Mouse (Mus musculus): Measurements from ENCODE around the gene Akap17b. TPM values are rescaled to one million over a fixed set of nuclear protein-coding genes. Genes with fewer than 3 reads are reported as not detected.
A peak's percentile ranks its signal among the peaks of the same experiment; 100 is the strongest.

Gene Akap17b
- polyA plus RNA-seq (2015; fragmentation: Nextera tagmentation; extraction: Ambion mirVana) = 5.6 TPM in 2 replicates

- H3K27me3 ChIP-seq = no peaks in the 10 kb centered on the region
- H3K4me3 ChIP-seq = peak within 1 kb of the TSS; percentile 61
- H3K4me1 ChIP-seq (replicated peaks) = peaks cover 9% of the 10 kb centered on the region
- peak; percentile 96 for ATAC-seq (ENCODE audit: low FRiP score)
- H3K9me3 ChIP-seq = no peaks in the 10 kb centered on the region
- peak within 1 kb of the TSS; percentile 89 for H3K27ac ChIP-seq
- peak within 1 kb of the TSS; percentile 74 for H3K9ac ChIP-seq
- H3K36me3 ChIP-seq = no peaks in the 10 kb centered on the region
- H3K4me2 ChIP-seq = peak within 1 kb of the TSS; percentile 52
- 22% methylated on average over 39 of the region's 60 CpGs for WGBS
Measured at GRCm38 (mm10) chrX:36644657-36645551, at the start of gene Akap17b. Akap17b (minus strand) TSS chrX:36645395.

- H3K4me3 ChIP-seq = no peak overlapping the region
- no peak overlapping the region for H3K27ac ChIP-seq
- no peak for ATAC-seq (ENCODE audit: low FRiP score)
- WGBS = 87% methylated on average over 5 of the region's 5 CpGs
- no peaks in the 10 kb centered on the region for H3K27me3 ChIP-seq
- no peaks in the 10 kb centered on the region for H3K36me3 ChIP-seq
- no peaks in the 10 kb centered on the region for H3K4me1 ChIP-seq (replicated peaks)
- H3K9ac ChIP-seq = no peak overlapping the region
- H3K4me2 ChIP-seq = no peak overlapping the region
- no peaks in the 10 kb centered on the region for H3K9me3 ChIP-seq
Measured at GRCm38 (mm10) chrX:36691365-36691764, 46.2 kb upstream of the Akap17b start.

- Histone ChIP-seq H3K4me2 (no peak overlapping the region), H3K27ac (no peak overlapping the region), H3K27me3 (no peaks in the 10 kb centered on the region), H3K9me3 (no peaks in the 10 kb centered on the region), H3K4me1 (replicated peaks) (no peaks in the 10 kb centered on the region), H3K9ac (no peak overlapping the region), H3K4me3 (no peak overlapping the region), H3K36me3 (no peaks in the 10 kb centered on the region)
- ATAC-seq (ENCODE audit: low FRiP score) = no peak
Measured at GRCm38 (mm10) chrX:36689655-36690054, 44.5 kb upstream of the Akap17b start.

GRCm38 (mm10) chrX:36676836-36677235, 31.6 kb upstream of the Akap17b start:
- H3K9ac ChIP-seq = no peak overlapping the region
- no peak for ATAC-seq (ENCODE audit: low FRiP score)

GRCm38 (mm10) chrX:36672708-36673107, 27.5 kb upstream of the Akap17b start:
- H3K9ac ChIP-seq = no peak overlapping the region
- H3K27ac ChIP-seq = no peak overlapping the region
- ATAC-seq (ENCODE audit: low FRiP score) = no peak
- WGBS = 65% methylated on average over 2 of the region's 2 CpGs
- no peaks in the 10 kb centered on the region for H3K36me3 ChIP-seq
- no peaks in the 10 kb centered on the region for H3K27me3 ChIP-seq
- H3K4me1 ChIP-seq (replicated peaks) = no peaks in the 10 kb centered on the region
- H3K4me2 ChIP-seq = no peak overlapping the region
- no peak overlapping the region for H3K4me3 ChIP-seq
- no peaks in the 10 kb centered on the region for H3K9me3 ChIP-seq

More at GRCm38 (mm10) chrX:36676836-36677235, 31.6 kb upstream of the Akap17b start:
- H3K27me3 ChIP-seq = no peaks in the 10 kb centered on the region
- no peaks in the 10 kb centered on the region for H3K4me1 ChIP-seq (replicated peaks)
- no peak overlapping the region for H3K27ac ChIP-seq
- WGBS = 62% methylated on average over 1 of the region's 1 CpGs
- H3K4me3 ChIP-seq = no peak overlapping the region
- no peaks in the 10 kb centered on the region for H3K36me3 ChIP-seq
- H3K9me3 ChIP-seq = no peaks in the 10 kb centered on the region
- H3K4me2 ChIP-seq = no peak overlapping the region

- Histone ChIP-seq H3K4me3 (no peak overlapping the region), H3K9ac (no peak overlapping the region), H3K9me3 (no peaks in the 10 kb centered on the region), H3K4me1 (replicated peaks) (peaks cover 9% of the 10 kb centered on the region), H3K4me2 (no peak overlapping the region), H3K36me3 (no peaks in the 10 kb centered on the region), H3K27me3 (no peaks in the 10 kb centered on the region), H3K27ac (no peak overlapping the region)
- no peak for ATAC-seq (ENCODE audit: low FRiP score)
- 88% methylated on average over 6 of the region's 6 CpGs for WGBS
Measured at GRCm38 (mm10) chrX:36640046-36640445, 5.1 kb downstream of the Akap17b start.

GRCm38 (mm10) chrX:36630771-36631170, 14.4 kb downstream of the Akap17b start:
- Histone ChIP-seq H3K9ac (no peak overlapping the region), H3K36me3 (no peaks in the 10 kb centered on the region), H3K4me2 (no peak overlapping the region), H3K9me3 (no peaks in the 10 kb centered on the region), H3K27me3 (no peaks in the 10 kb centered on the region), H3K4me1 (replicated peaks) (no peaks in the 10 kb centered on the region), H3K27ac (no peak overlapping the region), H3K4me3 (no peak overlapping the region)
- no peak for ATAC-seq (ENCODE audit: low FRiP score)
- whole genome bisulfite sequencing = 6% methylated on average over 1 of the region's 1 CpGs

- Histone ChIP-seq H3K4me1 (replicated peaks) (no peaks in the 10 kb centered on the region), H3K9me3 (no peaks in the 10 kb centered on the region), H3K27ac (no peak overlapping the region), H3K27me3 (no peaks in the 10 kb centered on the region), H3K4me3 (no peak overlapping the region), H3K36me3 (no peaks in the 10 kb centered on the region), H3K4me2 (no peak overlapping the region), H3K9ac (no peak overlapping the region)
- ATAC-seq (ENCODE audit: low FRiP score) = no peak
- 77% methylated on average over 3 of the region's 3 CpGs for WGBS
Measured at GRCm38 (mm10) chrX:36628102-36628501, 17.1 kb downstream of the Akap17b start.

GRCm38 (mm10) chrX:36609117-36609516, 36.1 kb downstream of the Akap17b start:
- Histone ChIP-seq H3K4me2 (no peak overlapping the region), H3K4me3 (no peak overlapping the region), H3K27me3 (no peaks in the 10 kb centered on the region), H3K9ac (no peak overlapping the region), H3K4me1 (replicated peaks) (no peaks in the 10 kb centered on the region), H3K27ac (no peak overlapping the region), H3K9me3 (no peaks in the 10 kb centered on the region), H3K36me3 (peaks cover 33% of the 10 kb centered on the region)
- 88% methylated on average over 2 of the region's 2 CpGs for WGBS
- no peak for ATAC-seq (ENCODE audit: low FRiP score)

- WGBS = 81% methylated on average over 4 of the region's 4 CpGs
- no peak for ATAC-seq (ENCODE audit: low FRiP score)
Measured at GRCm38 (mm10) chrX:36604040-36604439, 41.2 kb downstream of the Akap17b start.

GRCm38 (mm10) chrX:36602926-36603325, 42.3 kb downstream of the Akap17b start:
- H3K4me1 ChIP-seq (replicated peaks) = peaks cover 18% of the 10 kb centered on the region
- H3K9ac ChIP-seq = no peak overlapping the region
- H3K27me3 ChIP-seq = no peaks in the 10 kb centered on the region
- no peaks in the 10 kb centered on the region for H3K9me3 ChIP-seq
- no peak for ATAC-seq (ENCODE audit: low FRiP score)
- H3K27ac ChIP-seq = no peak overlapping the region
- peaks cover 20% of the 10 kb centered on the region for H3K36me3 ChIP-seq
- no peak overlapping the region for H3K4me2 ChIP-seq
- WGBS = 95% methylated on average over 2 of the region's 2 CpGs
- H3K4me3 ChIP-seq = no peak overlapping the region

More at GRCm38 (mm10) chrX:36604040-36604439, 41.2 kb downstream of the Akap17b start:
- H3K36me3 ChIP-seq = peaks cover 20% of the 10 kb centered on the region
- H3K4me2 ChIP-seq = no peak overlapping the region
- H3K9me3 ChIP-seq = no peaks in the 10 kb centered on the region
- H3K4me3 ChIP-seq = no peak overlapping the region
- H3K4me1 ChIP-seq (replicated peaks) = peaks cover 18% of the 10 kb centered on the region
- H3K27ac ChIP-seq = no peak overlapping the region
- no peaks in the 10 kb centered on the region for H3K27me3 ChIP-seq
- no peak overlapping the region for H3K9ac ChIP-seq

- H3K4me3 ChIP-seq = peak overlapping the region; percentile 68
- ATAC-seq (ENCODE audit: low FRiP score) = no peak
- peaks cover 18% of the 10 kb centered on the region for H3K4me1 ChIP-seq (replicated peaks)
- H3K9ac ChIP-seq = peak overlapping the region; percentile 89; the same call in 1 of the 2 replicates
- H3K27me3 ChIP-seq = no peaks in the 10 kb centered on the region
- peaks cover 8% of the 10 kb centered on the region for H3K36me3 ChIP-seq
- WGBS = 60% methylated on average over 8 of the region's 8 CpGs
- peak overlapping the region; percentile 68 for H3K4me2 ChIP-seq
- no peak overlapping the region for H3K27ac ChIP-seq
- no peaks in the 10 kb centered on the region for H3K9me3 ChIP-seq
Measured at GRCm38 (mm10) chrX:36600066-36600465, 45.1 kb downstream of the Akap17b start.

GRCm38 (mm10) chrX:36599656-36600055, 45.5 kb downstream of the Akap17b start:
- Histone ChIP-seq H3K27me3 (no peaks in the 10 kb centered on the region), H3K36me3 (peaks cover 6% of the 10 kb centered on the region), H3K27ac (peak overlapping the region; percentile 91; the same call in 1 of the 2 replicates), H3K9ac (peak overlapping the region; percentile 89), H3K4me2 (peak overlapping the region; percentile 68), H3K9me3 (no peaks in the 10 kb centered on the region), H3K4me1 (replicated peaks) (peaks cover 18% of the 10 kb centered on the region), H3K4me3 (peak overlapping the region; percentile 68)
- 33% methylated on average over 3 of the region's 3 CpGs for WGBS
- ATAC-seq (ENCODE audit: low FRiP score) = no peak
